Mouse (Mus musculus): ENCODE measurements around the gene Tenm1.

DNA sequence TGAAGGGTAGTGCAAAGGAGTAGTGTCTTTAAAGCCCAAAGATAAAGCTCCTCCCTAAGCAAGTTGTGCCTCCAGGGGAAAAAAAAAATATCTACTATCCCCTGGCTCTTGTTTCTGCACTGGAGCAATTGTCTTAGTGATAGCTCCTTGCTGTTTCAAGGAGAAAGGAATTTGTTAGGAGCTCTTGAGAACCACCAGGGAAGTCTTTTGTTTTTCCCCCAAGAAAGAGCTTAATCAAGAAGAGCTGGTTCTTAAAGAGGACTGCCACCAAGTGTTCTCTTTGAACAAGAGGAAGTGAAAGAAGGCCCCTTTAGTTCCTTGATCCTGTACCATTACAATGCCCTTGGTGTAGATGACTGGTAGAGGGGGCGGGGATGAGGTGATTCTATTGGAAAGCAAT is 56.4 kb downstream of the Tenm1 start:
- TF ChIP-seq CTCF (IDR thresholded peaks at IDR 0.05; ENCODE audit: borderline replicate concordance, extremely low read depth, insufficient read depth, insufficient read length) (no peak), POLR2A (IDR thresholded peaks at IDR 0.05; ENCODE audit: borderline replicate concordance, extremely low read depth, insufficient read depth, insufficient read length, poor library complexity, severe bottlenecking) (no peak)
